Mouse (Mus musculus) cerebellum, adult 8-10 months (tissue): ENCODE results near the gene Mthfsd.

Source experiments
- DNase-seq: peaks from one replicate; pipeline ENCODE4 v3.0.0; 2022

Mthfsd gene

GRCm38 (mm10) chr8:121086004-121086900 is 21.9 kb downstream of the Mthfsd start:
- DNase-seq: no peak

- no peak for DNase-seq
Observed at GRCm38 (mm10) chr8:121085561-121085960, 22.6 kb downstream of the Mthfsd start.

GRCm38 (mm10) chr8:121085011-121085410 is 23.2 kb downstream of the Mthfsd start:
- no peak for DNase-seq

GRCm38 (mm10) chr8:121084210-121084951 is 23.8 kb downstream of the Mthfsd start, which contains the start of gene Foxf1:
TSS of gene Foxf1 (plus strand) at chr8:121084386.
- no peak for DNase-seq

- DNase-seq: no peak
Observed at GRCm38 (mm10) chr8:121083936-121084209, 24.3 kb downstream of the Mthfsd start.

- no peak for DNase-seq
Observed at GRCm38 (mm10) chr8:121083093-121083935, 24.9 kb downstream of the Mthfsd start.

- DNase-seq: no peak
Observed at GRCm38 (mm10) chr8:121082218-121083092, 25.7 kb downstream of the Mthfsd start.

GRCm38 (mm10) chr8:121081398-121081797 is 26.8 kb downstream of the Mthfsd start:
- no peak for DNase-seq

- DNase-seq: no peak
Observed at GRCm38 (mm10) chr8:121080361-121081090, 27.7 kb downstream of the Mthfsd start.

- DNase-seq: no peak
Observed at GRCm38 (mm10) chr8:121079944-121080343, 28.2 kb downstream of the Mthfsd start.

GRCm38 (mm10) chr8:121079201-121079600 is 29.0 kb downstream of the Mthfsd start:
- no peak for DNase-seq

- DNase-seq: no peak
Observed at GRCm38 (mm10) chr8:121078721-121079120, 29.5 kb downstream of the Mthfsd start.

- DNase-seq: no peak
Observed at GRCm38 (mm10) chr8:121076555-121076954, 31.6 kb downstream of the Mthfsd start.

- no peak for DNase-seq
Observed at GRCm38 (mm10) chr8:121075936-121076335, 32.3 kb downstream of the Mthfsd start.

- no peak for DNase-seq
Observed at GRCm38 (mm10) chr8:121074848-121075145, 33.4 kb downstream of the Mthfsd start.

GRCm38 (mm10) chr8:121074108-121074847 is 33.9 kb downstream of the Mthfsd start:
- no peak for DNase-seq

- DNase-seq: no peak
Observed at GRCm38 (mm10) chr8:121073174-121074107, 34.8 kb downstream of the Mthfsd start.

- no peak for DNase-seq
Observed at GRCm38 (mm10) chr8:121072406-121073130, 35.6 kb downstream of the Mthfsd start.

GRCm38 (mm10) chr8:121071454-121071853 is 36.7 kb downstream of the Mthfsd start:
- no peak for DNase-seq
